Mouse (Mus musculus): ENCODE measurements at regions not wholly inside any gene's neighbourhood (a gene's known extent, or its start where the extent isn't known, plus 50 kb on each side); places are given as distances from the start of the nearest gene placed in this dataset.

DNA sequence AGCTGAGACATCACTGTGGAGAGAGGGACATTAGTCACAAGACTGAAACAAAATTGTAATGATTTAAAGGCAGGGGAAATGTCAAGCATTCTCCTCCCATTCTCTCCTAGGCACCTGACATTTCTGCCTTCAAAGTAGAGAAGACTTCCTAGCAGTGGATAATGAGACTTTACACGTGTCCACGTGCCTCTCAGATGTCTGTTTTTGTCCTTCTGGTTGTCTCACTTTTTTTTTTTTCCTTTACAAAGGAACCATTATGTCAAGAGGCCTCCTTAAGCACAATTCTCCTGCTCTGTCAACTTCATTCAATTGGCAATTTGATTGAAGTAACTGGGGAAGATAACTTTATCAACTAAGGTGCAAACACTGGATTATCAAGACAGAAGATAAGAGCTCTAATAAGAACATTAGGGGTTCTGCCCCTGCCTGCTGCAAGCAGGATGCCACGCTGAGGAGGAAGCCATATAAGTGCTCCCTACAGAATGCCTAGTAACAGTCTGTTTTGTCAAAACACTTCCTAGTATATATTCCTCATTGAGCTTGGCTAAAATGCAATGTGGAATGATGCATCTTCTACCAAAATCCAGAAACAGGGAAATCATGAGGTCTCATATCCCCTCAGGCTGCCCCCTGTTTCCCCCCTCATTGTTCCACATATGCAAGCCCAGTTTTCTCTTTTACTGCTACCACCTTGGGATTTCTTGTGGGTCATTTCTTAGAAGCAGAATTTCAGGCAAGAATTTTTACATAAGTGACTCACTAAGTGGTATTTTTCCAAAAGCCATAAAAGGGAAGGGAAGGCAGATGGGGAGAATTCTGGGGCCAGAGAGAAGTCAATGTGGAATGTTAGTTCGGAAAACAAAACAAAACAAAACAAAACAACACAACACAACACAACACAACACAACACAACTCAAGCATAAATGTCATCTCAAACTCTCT, 967.0 kb upstream of the Lrrc6 start:
- DNase-seq (ENCODE audit: low spot score) = no peak

DNA sequence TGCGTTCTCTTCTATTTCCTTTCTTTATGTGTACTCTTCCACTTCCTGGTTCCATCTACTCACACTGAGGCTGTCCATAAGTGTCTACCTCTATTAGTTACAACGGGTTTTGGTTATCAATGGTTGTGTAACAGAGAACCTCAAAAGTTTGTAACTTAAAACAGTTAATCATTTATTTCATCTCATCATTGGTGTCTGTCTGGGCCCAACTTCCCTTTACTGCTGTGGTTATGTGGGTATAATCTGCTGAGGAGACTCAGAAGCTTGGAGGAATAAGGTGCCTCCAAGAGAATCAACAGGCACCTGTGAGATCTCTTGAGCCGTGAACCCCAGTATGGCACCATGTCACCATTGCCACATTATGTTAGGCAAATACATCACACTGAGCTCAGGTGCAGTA, 962.2 kb upstream of the Lrrc6 start:
- DNase-seq (ENCODE audit: low spot score) = no peak

- no peak for DNase-seq (ENCODE audit: low spot score)
Measured at GRCm38 (mm10) chr15:67460384-67460783, 959.7 kb upstream of the Lrrc6 start.

GRCm38 (mm10) chr15:67434284-67434683, 933.6 kb upstream of the Lrrc6 start:
- DNase-seq (ENCODE audit: low spot score) = peak; percentile 89

GRCm38 (mm10) chr15:67423922-67424321, 923.2 kb upstream of the Lrrc6 start:
- no peak for DNase-seq (ENCODE audit: low spot score)

GRCm38 (mm10) chr15:67422277-67422953, 921.7 kb upstream of the Lrrc6 start:
- no peak for DNase-seq (ENCODE audit: low spot score)

DNA sequence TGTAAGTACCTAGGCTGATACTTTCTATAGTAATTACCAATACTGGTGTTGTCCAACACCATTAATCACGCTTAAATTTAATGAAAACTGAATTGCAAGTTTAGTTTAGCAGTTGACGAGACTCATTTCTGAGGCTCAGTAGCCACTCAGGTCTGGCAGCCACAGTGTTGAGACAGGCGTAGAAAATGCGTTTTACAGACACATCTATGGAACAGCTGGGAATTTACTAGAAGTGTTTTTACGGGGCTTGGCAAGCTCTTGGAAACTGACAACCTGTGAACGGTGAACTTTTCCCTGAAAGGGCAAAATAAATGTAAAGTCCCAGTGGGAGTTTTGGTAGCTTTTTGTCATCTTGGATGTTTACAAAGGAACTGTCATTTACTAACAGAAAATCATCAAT, 920.1 kb upstream of the Lrrc6 start:
- no peak for DNase-seq (ENCODE audit: low spot score)

DNA sequence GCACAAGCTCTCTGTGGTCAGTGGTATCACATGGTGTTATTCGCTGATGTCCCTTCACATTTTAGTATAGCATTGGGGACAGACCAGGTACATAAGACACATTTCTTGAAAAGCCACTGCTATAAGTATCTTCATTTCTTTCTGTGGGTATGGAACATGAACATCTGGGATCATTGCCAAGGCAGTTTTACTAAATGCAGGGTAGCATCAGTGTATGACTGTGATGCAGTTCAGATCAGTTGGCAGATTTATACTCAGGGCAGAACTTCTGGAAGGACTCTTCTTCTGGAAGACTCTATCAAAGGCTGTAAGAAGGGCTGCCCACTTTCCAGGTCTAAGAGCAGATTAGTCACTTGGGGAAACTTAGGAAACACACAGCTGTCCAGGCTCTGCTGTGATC, 919.0 kb upstream of the Lrrc6 start:
- no peak for DNase-seq (ENCODE audit: low spot score)

- no peak for DNase-seq (ENCODE audit: low spot score)
Measured at GRCm38 (mm10) chr15:67417742-67418163, 917.0 kb upstream of the Lrrc6 start.

GRCm38 (mm10) chr15:67415840-67416239, 915.1 kb upstream of the Lrrc6 start:
- DNase-seq (ENCODE audit: low spot score) = no peak

GRCm38 (mm10) chr15:67414371-67414930, 913.7 kb upstream of the Lrrc6 start:
- no peak for DNase-seq (ENCODE audit: low spot score)

DNA sequence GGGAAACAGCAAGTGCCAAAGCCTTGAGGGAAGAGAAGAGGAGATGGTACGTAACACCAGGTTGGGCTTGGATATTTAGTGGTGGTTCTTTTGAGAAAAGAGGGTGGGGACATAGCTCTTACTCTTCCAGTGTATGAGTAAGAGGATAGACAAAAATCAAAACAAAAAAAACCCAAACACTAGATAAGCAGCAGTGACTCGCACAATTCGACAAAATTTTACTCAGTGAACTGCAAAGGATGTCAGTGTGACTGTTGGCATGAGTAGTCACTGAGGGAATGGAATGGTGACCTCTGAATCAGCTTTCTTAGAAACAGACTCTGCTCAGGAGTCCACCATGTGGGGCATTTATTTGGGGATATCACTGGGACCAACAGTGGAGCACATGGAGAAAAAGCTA, 912.9 kb upstream of the Lrrc6 start:
- no peak for DNase-seq (ENCODE audit: low spot score)

DNA sequence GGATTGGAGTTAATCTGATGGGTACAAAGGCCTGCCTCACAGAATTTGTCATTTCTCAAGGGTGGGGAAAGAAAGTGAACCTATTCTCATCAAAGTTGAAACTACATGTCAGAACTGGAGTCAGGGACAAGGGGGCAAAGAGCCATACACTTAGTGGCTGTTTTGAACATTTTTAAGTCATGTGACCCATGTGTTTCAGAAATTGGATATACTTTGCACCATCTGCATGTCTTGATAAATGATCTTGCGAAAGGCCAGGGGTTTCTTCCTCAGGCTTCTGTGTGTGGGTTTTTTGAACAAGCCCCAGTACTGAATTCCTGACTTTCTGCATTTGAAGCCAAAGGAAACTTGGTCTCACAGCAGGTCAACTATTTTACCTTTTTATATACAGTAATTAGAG, 911.7 kb upstream of the Lrrc6 start:
- no peak for DNase-seq (ENCODE audit: low spot score)

DNA sequence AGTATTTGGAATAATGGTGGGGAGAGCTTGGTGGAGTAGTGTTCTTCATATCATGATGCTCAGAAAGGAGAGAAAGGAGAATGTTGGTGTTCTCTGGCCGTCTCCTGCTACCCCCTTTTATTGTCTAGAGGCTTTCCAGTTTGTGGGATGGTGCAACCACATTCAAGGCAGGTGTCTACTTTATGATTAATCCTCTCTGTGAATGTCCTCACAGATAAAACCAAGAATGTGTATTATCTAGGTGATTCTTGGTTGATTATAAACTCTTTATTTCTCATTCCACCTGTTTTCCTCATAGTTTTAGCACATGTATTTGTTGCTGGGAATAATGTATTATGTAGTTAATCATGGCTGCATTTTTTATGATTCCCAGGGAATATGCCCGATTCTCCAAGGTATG, 910.9 kb upstream of the Lrrc6 start:
- no peak for DNase-seq (ENCODE audit: low spot score)

- DNase-seq (ENCODE audit: low spot score) = no peak
Measured at GRCm38 (mm10) chr15:67410012-67410411, 909.3 kb upstream of the Lrrc6 start.

GRCm38 (mm10) chr15:67408871-67409559, 908.3 kb upstream of the Lrrc6 start:
- DNase-seq (ENCODE audit: low spot score) = peak; percentile 6

- no peak for DNase-seq (ENCODE audit: low spot score)
Measured at GRCm38 (mm10) chr15:67407244-67407643, 906.5 kb upstream of the Lrrc6 start.

DNA sequence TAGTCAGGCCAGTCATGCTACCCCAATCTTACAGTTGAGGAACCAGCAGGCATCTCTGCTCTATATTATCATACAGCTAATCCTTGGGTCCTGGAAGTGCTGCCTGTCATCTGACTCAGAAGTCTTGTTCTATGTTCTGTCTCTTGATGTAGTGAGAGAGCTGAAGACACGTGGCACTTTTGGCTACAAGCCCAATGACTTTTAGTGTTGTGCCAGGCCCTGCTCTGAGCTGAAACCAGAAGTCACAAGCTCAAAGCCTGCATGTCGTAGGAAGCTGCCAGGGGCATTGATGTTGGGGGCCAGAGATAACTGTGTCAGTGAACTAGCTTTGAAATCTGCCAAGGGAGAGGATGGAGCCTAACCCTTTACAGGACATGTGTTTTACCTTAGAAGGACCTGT, 904.8 kb upstream of the Lrrc6 start:
- DNase-seq (ENCODE audit: low spot score) = no peak

GRCm38 (mm10) chr15:67405011-67405410, 904.3 kb upstream of the Lrrc6 start:
- no peak for DNase-seq (ENCODE audit: low spot score)

GRCm38 (mm10) chr15:67402310-67402709, 901.6 kb upstream of the Lrrc6 start:
- DNase-seq (ENCODE audit: low spot score) = no peak

GRCm38 (mm10) chr15:67397269-67397668, 896.6 kb upstream of the Lrrc6 start:
- no peak for DNase-seq (ENCODE audit: low spot score)

DNA sequence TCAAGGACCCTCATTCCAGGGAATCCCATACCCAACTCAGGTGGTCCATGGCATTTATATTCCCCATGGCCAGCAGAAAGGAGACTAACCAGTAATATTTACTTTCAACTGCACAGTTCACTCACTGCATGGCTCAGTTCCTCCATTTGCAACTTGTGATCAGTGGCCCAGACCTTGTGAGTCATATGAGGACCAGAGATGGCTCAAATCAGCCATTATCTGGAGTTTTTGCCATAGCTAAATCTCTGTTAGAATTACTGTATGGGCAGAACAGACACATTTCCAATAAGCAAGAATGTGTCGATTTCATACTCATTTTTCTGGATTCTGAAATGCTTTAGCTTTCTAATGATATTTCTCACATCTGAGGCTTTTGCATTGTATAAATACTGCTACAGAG, 894.4 kb upstream of the Lrrc6 start:
- DNase-seq (ENCODE audit: low spot score) = no peak

Data from embryo, embryonic 10 days (tissue).